Comparison of ENCODE assay signal across 27 mouse cellular contexts in genomic region chr19:24907655-24908054, GRCm38 (mm10). TPM values are rescaled to one million over a fixed set of nuclear protein-coding genes. Genes with fewer than 3 reads are reported as not detected.
DNase-seq lines count a peak whose midpoint lies in the region; ATAC-seq and TF ChIP-seq lines count a peak whose summit lies in the region.
"Had no signal": no experiment of that assay in that cellular context is flagged by ENCODE, and none has a peak within 500 bp of the region (broad histone marks: within the 10 kb centered on the region; RNA-seq: fewer than 3 reads in every experiment).

No protein-coding gene starts in this region.

- ATAC-seq in megakaryocyte, adult 5-6 weeks (ENCODE audit: poor library complexity, severe bottlenecking) = peak; percentile 67
- ATAC-seq in intestine, embryonic 15.5 days = no peak
- ATAC-seq: activated CD4-positive, CD25-positive, alpha-beta regulatory T cell, adult 4 months; CD4-positive, CD25-positive, alpha-beta regulatory T cell, adult 4 months; Patski had no signal

- no peak overlapping the region for H3K9ac ChIP-seq in intestine, embryonic 15.5 days

- TF ChIP-seq CTCF in bone marrow, adult 2 months (IDR thresholded peaks at IDR 0.05; ENCODE audit: control insufficient read depth, insufficient read depth, low read length) = no peak

- H3K9me3 ChIP-seq in intestine, embryonic 15.5 days = no peaks in the 10 kb centered on the region

- H3K27ac ChIP-seq in bone marrow, adult 2 months (ENCODE audit: control insufficient read depth, insufficient read depth, low read depth, low read length, poor library complexity) = peak overlapping the region; percentile 50; the same call in 1 of the 2 replicates
- H3K27ac ChIP-seq in intestine, embryonic 15.5 days = no peak overlapping the region

- H3K4me3 ChIP-seq in bone marrow, adult 2 months (replicated peaks; ENCODE audit: control insufficient read depth, low read depth, low read length) = peak overlapping the region; percentile 34
- no peak overlapping the region for H3K4me3 ChIP-seq in intestine, embryonic 15.5 days (replicated peaks)

- DNase-seq in heart, adult 11 months = peak; percentile 28
- DNase-seq in heart, adult 18-20 months = no peak
- no peak for DNase-seq in kidney, postnatal 36 days
- DNase-seq: adrenal gland, adult 2 months; adrenal gland, adult 8-10 months; adrenal gland, postnatal 10 days; adrenal gland, postnatal 14 days; adrenal gland, postnatal 25 days; adrenal gland, postnatal 36 days; B cell, adult 2 months; cerebellum, adult 11 months; cerebellum, adult 11-12 months; cerebellum, adult 18-20 months; cerebellum, adult 2 months had no signal

- 70% methylated on average over 6 of the region's 6 CpGs for WGBS in bone marrow, adult 2 months
- 92% methylated on average over 6 of the region's 6 CpGs for WGBS in intestine, embryonic 15.5 days

- H3K4me2 ChIP-seq in intestine, embryonic 15.5 days (replicated peaks) = no peak overlapping the region

- TF ChIP-seq POLR2A in bone marrow, adult 2 months (IDR thresholded peaks at IDR 0.05; ENCODE audit: borderline replicate concordance, control insufficient read depth, low read depth, low read length) = no peak

- no peaks in the 10 kb centered on the region for H3K36me3 ChIP-seq in intestine, embryonic 15.5 days
- H3K36me3 ChIP-seq: G1E had no signal

- H3K27me3 ChIP-seq in intestine, embryonic 15.5 days (replicated peaks) = peaks cover 13% of the 10 kb centered on the region
- H3K27me3 ChIP-seq: CH12.LX had no signal

- H3K4me1 ChIP-seq in bone marrow, adult 2 months (ENCODE audit: control insufficient read depth, insufficient read depth, low read length) = no peaks in the 10 kb centered on the region; the same call in 1 of the 2 replicates
- H3K4me1 ChIP-seq in intestine, embryonic 15.5 days (replicated peaks) = no peaks in the 10 kb centered on the region

RNA-seq across cellular contexts. Expression of gene Foxd4, which starts 6.7 kb away (rescaled TPM):
- total RNA-seq in heart, adult 18-20 months (2021) = not detected
- 0.83 TPM in 1 of 2 replicates, not detected in the other for polyA plus RNA-seq in bone marrow, adult 2 months (2011; ENCODE audit: insufficient read depth, insufficient read length, low replicate concordance, missing spikeins)
- total RNA-seq in megakaryocyte, adult 5-6 weeks (2015) = 0.74 and 0.84 TPM in 2 replicates
- total RNA-seq in megakaryocyte, adult 5-6 weeks (2017) = 0.51 TPM in 1 of 2 replicates, not detected in the other
- not detected in 2 replicates for polyA plus RNA-seq in intestine, embryonic 15.5 days (2015; fragmentation: Nextera tagmentation; extraction: Ambion mirVana)
- total RNA-seq: adrenal gland, adult 18-20 months; adrenal gland, adult 2 months; adrenal gland, adult 8-10 months; adrenal gland, postnatal 10 days; adrenal gland, postnatal 14 days; adrenal gland, postnatal 25 days; adrenal gland, postnatal 36 days; adrenal gland, postnatal 4 days; CH12.LX; ES-E14; G1E; MEL had no signal
- polyA plus RNA-seq: activated CD4-positive, CD25-positive, alpha-beta regulatory T cell, adult 4 months; adrenal gland, adult 2 months; C2C12; CD4-positive, CD25-positive, alpha-beta regulatory T cell, adult 4 months; G1E had no signal

RNA-seq across cellular contexts. Expression of gene Gm10053, which starts 32.2 kb away (rescaled TPM):
- total RNA-seq in heart, adult 18-20 months (2021) = 1,000 to 10,000 TPM; 1,047 to 1,076 TPM
- 41.2 and 58.8 TPM in 2 replicates for polyA plus RNA-seq in bone marrow, adult 2 months (2011; ENCODE audit: insufficient read depth, insufficient read length, low replicate concordance, missing spikeins)
- 170 and 178 TPM in 2 replicates for total RNA-seq in megakaryocyte, adult 5-6 weeks (2015)
- total RNA-seq in megakaryocyte, adult 5-6 weeks (2017) = 64.0 and 121 TPM in 2 replicates
- polyA plus RNA-seq in intestine, embryonic 15.5 days (2015; fragmentation: Nextera tagmentation; extraction: Ambion mirVana) = 341 and 347 TPM in 2 replicates

RNA-seq across cellular contexts. Expression of gene Pgm5, which starts 46.0 kb away (rescaled TPM):
- 100 to 1,000 TPM; 108 TPM for total RNA-seq in heart, adult 18-20 months (2021)
- 2.4 TPM in 1 of 2 replicates, not detected in the other for polyA plus RNA-seq in bone marrow, adult 2 months (2011; ENCODE audit: insufficient read depth, insufficient read length, low replicate concordance, missing spikeins)
- not detected in 2 replicates for total RNA-seq in megakaryocyte, adult 5-6 weeks (2015)
- total RNA-seq in megakaryocyte, adult 5-6 weeks (2017) = not detected in 2 replicates
- 6.1 and 7.3 TPM in 2 replicates for polyA plus RNA-seq in intestine, embryonic 15.5 days (2015; fragmentation: Nextera tagmentation; extraction: Ambion mirVana)
- total RNA-seq: CH12.LX, MEL had no signal
- polyA plus RNA-seq: activated CD4-positive, CD25-positive, alpha-beta regulatory T cell, adult 4 months; CD4-positive, CD25-positive, alpha-beta regulatory T cell, adult 4 months; G1E had no signal

RNA-seq across cellular contexts. Expression of gene Cbwd1, which starts 53.8 kb away (rescaled TPM):
- 10 to 100 TPM; 11.9 to 13.2 TPM for total RNA-seq in heart, adult 18-20 months (2021)
- polyA plus RNA-seq in bone marrow, adult 2 months (2011; ENCODE audit: insufficient read depth, insufficient read length, low replicate concordance, missing spikeins) = 2.7 and 7.5 TPM in 2 replicates
- 5.9 and 7.3 TPM in 2 replicates for total RNA-seq in megakaryocyte, adult 5-6 weeks (2015)
- 10.4 and 16.2 TPM in 2 replicates for total RNA-seq in megakaryocyte, adult 5-6 weeks (2017)
- polyA plus RNA-seq in intestine, embryonic 15.5 days (2015; fragmentation: Nextera tagmentation; extraction: Ambion mirVana) = 16.2 and 18.8 TPM in 2 replicates

Comparison
In these comparisons a context has a peak if more than half of its experiments do, and no peak if none do; other contexts are left out.
1. RNA of gene Gm10053, which starts 32.2 kb away (total RNA-seq): 1,047 to 1,076 TPM in heart, adult 18-20 months; 64.0 to 178 TPM in megakaryocyte, adult 5-6 weeks; every median in the first group is over 4 times any median in the second.
2. RNA of gene Pgm5, which starts 46.0 kb away (total RNA-seq): 108 TPM in heart, adult 18-20 months; not detected in megakaryocyte, adult 5-6 weeks; every median in the first group is over 100 times any median in the second.